ENCODE assay signal across 17 mouse cellular contexts in genomic region chr17:83920225-83920624, GRCm38 (mm10).
"Had no signal": no experiment of that assay in that cellular context is flagged by ENCODE, and none has a peak within 500 bp of the region (broad histone marks: within the 10 kb centered on the region; RNA-seq: fewer than 3 reads in every experiment).

No protein-coding gene starts in this region.

- H3K9ac ChIP-seq: liver, embryonic 13.5 days; midbrain, embryonic 12.5 days; neural tube, embryonic 13.5 days; stomach, embryonic 15.5 days had no signal

- H3K27me3 ChIP-seq: liver, embryonic 13.5 days; neural tube, embryonic 13.5 days; stomach, embryonic 15.5 days had no signal

- H3K27ac ChIP-seq: liver, embryonic 13.5 days; macrophage; midbrain, embryonic 12.5 days; neural tube, embryonic 13.5 days; stomach, embryonic 15.5 days had no signal

- H3K4me3 ChIP-seq: liver, embryonic 13.5 days; midbrain, embryonic 12.5 days; myocyte; neural tube, embryonic 13.5 days; stomach, embryonic 15.5 days had no signal

- H3K4me1 ChIP-seq: midbrain, embryonic 12.5 days had no signal

- ATAC-seq: midbrain, embryonic 16.5 days had no signal

- DNase-seq: kidney, adult 9 months; kidney, postnatal 14 days; kidney, postnatal 4 days; liver, embryonic 13.5 days; lung, adult 2 months; lung, postnatal 14 days; retina, postnatal 1 day; right cerebral cortex, postnatal 25 days; spleen, adult 18-20 months; thymus, adult 18-20 months; thymus, postnatal 36 days had no signal

- H3K4me2 ChIP-seq: liver, embryonic 13.5 days; midbrain, embryonic 12.5 days; neural tube, embryonic 13.5 days; stomach, embryonic 15.5 days had no signal

- H3K36me3 ChIP-seq: liver, embryonic 13.5 days; midbrain, embryonic 12.5 days; neural tube, embryonic 13.5 days; stomach, embryonic 15.5 days had no signal

- H3K9me3 ChIP-seq: liver, embryonic 13.5 days; midbrain, embryonic 12.5 days; neural tube, embryonic 13.5 days; stomach, embryonic 15.5 days had no signal
